Mouse (Mus musculus): ENCODE results near the gene Klf4. TPM values are rescaled to one million over a fixed set of nuclear protein-coding genes. Genes with fewer than 3 reads are reported as not detected.

Gene Klf4
- total RNA-seq, 2 experiments from 2014 or later, result 42.1 to 61.1 TPM

DNA sequence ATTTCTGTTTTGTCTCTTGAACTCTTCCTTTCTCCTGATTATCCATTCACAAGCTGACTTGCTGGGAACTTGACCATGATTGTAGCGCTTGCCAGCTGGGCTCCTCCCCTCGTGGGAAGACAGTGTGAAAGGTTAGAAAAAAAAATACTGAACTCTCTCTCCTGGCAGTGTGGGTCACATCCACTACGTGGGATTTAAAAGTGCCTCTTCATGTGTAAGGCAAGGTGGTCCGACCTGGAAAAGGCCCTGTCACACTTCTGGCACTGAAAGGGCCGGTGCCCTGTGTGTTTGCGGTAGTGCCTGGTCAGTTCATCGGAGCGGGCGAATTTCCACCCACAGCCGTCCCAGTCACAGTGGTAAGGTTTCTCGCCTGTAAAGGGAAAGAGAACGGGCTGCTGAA lies 4.3 kb downstream of the Klf4 start:
- no peak for DNase-seq
- intact Hi-C loops (cut with DNase I), result loop anchor here (5.0 kb wide), 2 partner anchors 834 to 964 kb away; no protein-coding TSS in a partner anchor

DNA sequence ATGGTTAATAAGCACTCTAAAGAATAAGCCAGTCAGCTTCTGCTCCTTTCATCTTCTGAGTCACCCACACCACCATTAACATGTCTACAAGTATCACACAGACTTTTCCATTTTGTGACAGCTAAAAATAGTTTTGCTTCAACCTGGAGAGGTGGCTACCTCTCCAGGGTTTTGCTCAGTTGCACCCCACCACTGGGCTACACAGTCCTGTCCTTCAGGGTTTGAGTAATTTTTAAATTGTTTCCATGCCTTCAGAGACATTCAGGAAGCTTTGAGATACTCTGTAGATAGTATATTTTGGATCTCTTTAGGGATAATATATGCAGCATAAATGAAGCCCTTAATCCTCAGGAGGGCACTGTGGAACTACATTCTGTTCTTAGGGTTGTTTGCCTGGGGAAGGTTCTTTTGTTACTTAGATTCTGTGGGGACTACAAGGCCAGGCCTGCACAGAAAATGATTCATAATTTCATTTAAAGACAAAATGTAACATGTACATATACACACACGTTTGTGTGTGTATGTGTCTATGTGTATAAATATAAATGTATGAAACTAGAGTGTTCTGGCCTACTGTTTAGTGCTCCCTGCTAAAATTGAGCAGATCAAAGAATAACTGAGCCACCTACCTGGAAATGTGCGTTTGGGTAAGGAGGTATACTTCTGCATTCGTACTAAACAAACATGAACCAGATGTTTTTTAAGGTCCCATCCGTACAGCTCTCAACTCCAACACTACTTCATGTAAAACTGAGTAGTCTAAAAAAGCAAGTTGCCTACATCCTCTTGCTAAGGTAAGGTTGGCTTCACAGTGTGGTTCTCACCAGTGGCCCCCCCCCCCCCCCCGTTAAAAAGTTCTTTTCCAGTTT lies 5.8 kb downstream of the Klf4 start:
- intact Hi-C loops (cut with DNase I), result loop anchor here (5.0 kb wide), 2 partner anchors 836 to 966 kb away; no protein-coding TSS in a partner anchor
- peak; percentile 27 to 35 for DNase-seq

- no peak for DNase-seq
- intact Hi-C loops (cut with DNase I), result no loop called here
Observed at GRCm38 (mm10) chr4:55523921-55524320, 8.3 kb downstream of the Klf4 start.

- intact Hi-C loops (cut with DNase I), result loop anchor here (5.0 kb wide), 1 partner anchor 705 kb away; no protein-coding TSS in a partner anchor
- peak; percentile 12 to 29 for DNase-seq
Observed at GRCm38 (mm10) chr4:55517438-55517837, 14.8 kb downstream of the Klf4 start.

GRCm38 (mm10) chr4:55516048-55516447 lies 16.2 kb downstream of the Klf4 start:
- no peak for DNase-seq
- intact Hi-C loops (cut with DNase I), result loop anchor here (5.0 kb wide), 1 partner anchor 706 kb away; no protein-coding TSS in a partner anchor

- DNase-seq, result peak; percentile 87 to 89
- intact Hi-C loops (cut with DNase I), result loop anchor here (1.0 to 5.0 kb wide), 4 partner anchors 708 to 1171 kb away; no protein-coding TSS in a partner anchor
Observed at GRCm38 (mm10) chr4:55514733-55515176, 17.5 kb downstream of the Klf4 start.

GRCm38 (mm10) chr4:55513615-55514279 lies 18.5 kb downstream of the Klf4 start:
- DNase-seq, result no peak
- intact Hi-C loops (cut with DNase I), result loop anchor here (1.0 to 5.0 kb wide), 3 partner anchors 849 to 1172 kb away; no protein-coding TSS in a partner anchor

- DNase-seq, result no peak
- intact Hi-C loops (cut with DNase I), result loop anchor here (5.0 kb wide), 1 partner anchor 851 kb away; no protein-coding TSS in a partner anchor
Observed at GRCm38 (mm10) chr4:55511389-55511788, 20.9 kb downstream of the Klf4 start.

- intact Hi-C loops (cut with DNase I), result no loop called here
- no peak for DNase-seq
Observed at GRCm38 (mm10) chr4:55508712-55509111, 23.6 kb downstream of the Klf4 start.

DNA sequence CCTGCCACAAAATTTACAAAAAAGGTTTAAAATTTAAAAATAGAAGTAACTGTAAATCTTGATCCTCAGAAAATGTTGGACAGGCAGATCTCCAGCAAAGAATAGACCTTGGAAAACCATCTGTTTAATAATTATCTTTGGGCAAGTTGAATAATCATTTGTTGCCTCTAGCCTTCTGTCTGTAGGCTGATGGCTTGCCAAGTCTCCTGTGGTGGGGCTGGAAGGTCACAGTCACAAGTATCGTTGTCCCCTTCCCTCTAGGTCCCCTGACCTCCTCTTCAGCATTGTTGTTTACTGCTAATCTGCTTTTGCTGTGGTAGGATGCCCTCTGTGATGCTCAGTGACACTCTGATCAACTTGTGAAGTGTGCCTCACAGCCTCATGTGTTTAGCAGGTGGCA lies 33.6 kb downstream of the Klf4 start:
- no peak for DNase-seq
- intact Hi-C loops (cut with DNase I), result no loop called here

- intact Hi-C loops (cut with DNase I), result no loop called here
- DNase-seq, result no peak
Observed at GRCm38 (mm10) chr4:55496416-55496815, 35.9 kb downstream of the Klf4 start.

- no peak for DNase-seq
- intact Hi-C loops (cut with DNase I), result no loop called here
Observed at GRCm38 (mm10) chr4:55493261-55493660, 39.0 kb downstream of the Klf4 start.

DNA sequence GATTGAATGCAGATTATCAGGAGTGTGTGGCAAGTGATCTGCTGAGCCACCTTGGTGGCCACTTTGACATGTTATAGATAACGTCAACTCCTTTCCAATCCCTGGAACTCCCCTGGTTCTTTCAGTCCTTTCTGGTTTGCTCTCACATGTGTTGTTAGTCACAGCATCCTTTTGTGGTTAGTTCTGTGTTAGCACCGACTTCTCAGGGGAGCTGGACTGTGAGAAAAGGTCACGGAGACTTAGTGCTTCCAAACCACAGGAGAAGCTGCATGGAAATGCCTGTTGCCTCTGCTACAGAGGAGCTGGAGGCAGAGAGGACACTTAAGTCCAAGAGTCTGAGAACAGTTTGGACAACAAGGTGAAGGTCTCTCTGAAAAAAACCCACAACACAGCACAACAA lies 42.9 kb downstream of the Klf4 start:
- no peak for DNase-seq
- intact Hi-C loops (cut with DNase I), result no loop called here

- intact Hi-C loops (cut with DNase I), result no loop called here
- no peak for DNase-seq
Observed at GRCm38 (mm10) chr4:55488604-55489003, 43.7 kb downstream of the Klf4 start.

GRCm38 (mm10) chr4:55480322-55480767 lies 51.9 kb downstream of the Klf4 start:
- intact Hi-C loops (cut with DNase I), result no loop called here
- DNase-seq, result peak; percentile 64 to 85

GRCm38 (mm10) chr4:55478333-55478732 lies 53.9 kb downstream of the Klf4 start:
- DNase-seq, result no peak
- intact Hi-C loops (cut with DNase I), result no loop called here

DNA sequence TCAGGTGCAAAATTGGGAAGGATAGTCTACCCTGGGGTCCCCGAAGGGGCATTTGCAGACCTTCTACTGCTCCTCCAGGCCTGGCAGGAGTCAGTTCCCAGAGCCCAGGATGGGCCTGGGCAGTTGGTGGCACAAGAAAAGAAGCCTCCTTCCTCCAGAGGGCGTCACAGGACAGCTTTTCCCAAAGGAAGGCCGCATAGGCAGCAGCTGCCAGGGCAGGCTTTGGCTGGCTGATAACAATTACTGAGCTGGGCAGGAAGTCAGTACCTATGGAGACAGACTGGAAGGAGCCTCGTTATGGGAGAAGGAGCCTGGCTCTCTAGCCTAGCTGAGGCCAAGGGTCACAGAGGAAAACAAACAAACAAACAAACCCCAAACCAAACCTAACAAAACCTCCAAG lies 54.3 kb downstream of the Klf4 start:
- intact Hi-C loops (cut with DNase I), result no loop called here
- DNase-seq, result peak; percentile 52 to 62

- DNase-seq, result no peak
- intact Hi-C loops (cut with DNase I), result no loop called here
Observed at GRCm38 (mm10) chr4:55477210-55477759, 55.0 kb downstream of the Klf4 start.
